Mouse (Mus musculus) R1 (cell line): ENCODE measurements at regions not wholly inside any gene's neighbourhood (a gene's known extent, or its start where the extent isn't known, plus 50 kb on each side); places are given as distances from the start of the nearest gene placed in this dataset.
A peak's percentile ranks its signal among the peaks of the same experiment; 100 is the strongest.

Source experiments
- DNase-seq: peaks from one replicate; pipeline ENCODE4 v3.0.0-alpha.2; 2018; ENCODE audit warnings: low read depth, low spot score

DNA sequence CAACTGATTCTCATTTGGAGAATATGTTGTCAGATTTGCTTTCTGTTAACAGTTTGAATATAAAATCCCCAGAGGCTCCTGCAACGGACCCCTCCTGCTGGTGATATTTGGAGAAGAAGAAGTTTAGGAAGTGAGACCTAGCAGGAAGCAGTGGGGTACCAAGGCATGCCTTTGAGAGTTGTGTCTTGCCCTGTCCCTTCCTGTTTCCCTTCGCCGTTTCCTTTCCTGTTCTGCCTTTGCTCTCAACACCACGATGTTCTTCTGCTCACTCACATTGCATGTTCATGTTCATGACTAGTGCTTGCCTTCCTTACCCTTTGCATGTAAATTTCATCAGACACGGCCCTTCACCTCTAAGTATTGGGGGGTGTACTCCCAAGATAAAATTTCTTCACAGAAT is 254.0 kb downstream of the Tle4 start:
- no peak for DNase-seq

DNA sequence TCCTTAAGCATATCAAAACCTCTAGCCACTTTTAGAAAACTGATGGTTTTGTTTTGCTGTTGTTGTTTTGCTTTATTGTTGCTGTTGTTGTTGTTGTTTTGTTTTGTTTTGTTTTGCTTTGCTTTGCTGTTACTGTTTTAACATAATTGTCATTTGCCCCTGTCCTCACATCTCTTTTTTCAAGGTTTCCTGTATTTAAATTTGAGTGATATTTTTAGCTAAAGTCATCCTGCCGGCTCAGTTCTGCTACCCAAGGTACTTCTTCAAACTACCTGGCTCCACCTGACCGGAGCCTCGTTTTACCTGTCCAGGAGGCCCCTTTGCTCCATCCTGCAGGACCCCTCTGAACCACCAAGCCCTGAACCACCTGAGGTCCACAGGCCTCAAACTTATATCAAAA is 253.4 kb downstream of the Tle4 start:
- no peak for DNase-seq

DNA sequence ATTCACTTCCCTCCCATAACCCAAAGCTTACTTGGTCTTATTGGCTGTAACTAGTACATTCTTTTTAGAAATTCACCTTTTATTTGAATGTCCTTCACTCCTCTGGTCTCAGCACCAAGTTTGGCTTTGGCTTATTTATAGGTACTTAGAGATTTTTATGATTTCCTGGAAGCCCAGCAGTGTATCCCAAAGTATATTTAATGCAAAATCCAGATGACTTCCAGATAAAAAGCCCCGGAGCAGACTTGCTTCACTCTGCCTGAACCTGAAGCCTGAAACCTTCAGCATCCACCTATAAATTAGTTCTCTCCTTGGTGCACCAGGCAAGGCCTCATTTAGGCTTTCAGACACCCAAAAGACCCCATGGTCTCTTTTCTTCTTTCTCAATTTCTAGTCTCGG is 250.8 kb downstream of the Tle4 start:
- DNase-seq = no peak

DNA sequence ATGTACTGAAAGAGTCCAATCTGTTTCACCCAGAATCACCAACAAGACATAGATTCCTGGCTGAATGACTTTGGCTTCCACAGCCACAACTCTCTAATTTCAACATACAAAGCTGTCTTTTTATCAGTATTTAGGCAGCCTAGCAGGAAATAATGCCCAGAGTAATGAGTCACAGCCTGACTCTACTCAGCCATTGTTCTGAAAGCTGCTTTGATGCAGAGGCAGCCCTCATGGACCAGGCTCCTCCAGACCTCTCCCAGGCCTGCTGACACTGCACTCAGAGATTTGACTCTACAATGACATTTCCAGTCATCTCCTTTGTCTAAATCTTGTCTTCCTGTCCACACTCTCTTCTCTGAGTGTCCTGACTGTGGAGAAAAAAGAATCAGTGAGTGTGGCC is 250.4 kb downstream of the Tle4 start:
- no peak for DNase-seq

DNA sequence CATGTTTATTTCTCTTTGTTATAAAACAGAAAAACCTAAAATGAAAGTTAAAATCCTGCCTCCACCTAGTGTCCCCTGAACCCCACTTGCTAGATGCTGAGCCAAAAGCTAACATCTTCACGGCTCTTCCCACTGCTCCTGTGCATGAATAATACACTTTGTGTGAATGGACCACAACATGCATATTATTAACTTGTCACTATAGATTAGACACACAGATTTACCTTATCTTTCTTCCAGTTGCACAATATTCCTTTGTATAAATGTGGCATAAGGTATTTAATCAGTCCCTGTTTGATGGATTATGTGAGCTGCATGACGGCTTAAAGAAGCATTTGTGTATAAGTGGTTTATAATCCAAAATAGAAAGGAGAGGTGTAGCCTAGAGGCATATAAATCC is 248.1 kb downstream of the Tle4 start:
- DNase-seq = no peak

DNA sequence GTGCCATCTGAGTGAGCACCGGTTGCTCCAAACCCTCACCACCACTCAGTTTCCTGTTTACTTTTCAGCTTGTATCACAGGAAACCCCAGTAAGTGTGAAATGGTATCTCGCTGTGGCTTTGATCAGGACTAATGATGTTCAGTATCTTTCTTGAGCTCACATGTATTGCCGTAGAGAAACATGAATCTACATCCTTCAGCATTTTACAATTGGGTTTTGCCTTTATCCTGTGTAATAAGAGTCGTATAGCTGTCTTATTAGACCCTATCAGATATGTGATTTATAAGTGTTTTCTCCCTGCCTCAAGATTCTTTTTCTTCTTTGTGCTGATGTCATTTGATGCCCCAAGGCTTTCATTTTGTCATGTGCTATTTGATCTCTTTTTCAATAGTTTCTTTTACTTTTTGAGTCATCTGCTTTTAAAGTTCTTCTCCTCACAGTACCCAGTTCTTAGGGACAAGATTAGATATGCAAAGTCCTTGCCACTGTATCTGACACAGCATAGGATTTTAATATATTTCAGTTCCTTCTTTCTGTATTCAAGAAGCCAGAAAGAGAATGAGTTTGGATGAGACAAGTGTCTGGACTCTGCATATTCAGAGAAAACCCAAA is 246.0 kb downstream of the Tle4 start:
- DNase-seq = no peak

DNA sequence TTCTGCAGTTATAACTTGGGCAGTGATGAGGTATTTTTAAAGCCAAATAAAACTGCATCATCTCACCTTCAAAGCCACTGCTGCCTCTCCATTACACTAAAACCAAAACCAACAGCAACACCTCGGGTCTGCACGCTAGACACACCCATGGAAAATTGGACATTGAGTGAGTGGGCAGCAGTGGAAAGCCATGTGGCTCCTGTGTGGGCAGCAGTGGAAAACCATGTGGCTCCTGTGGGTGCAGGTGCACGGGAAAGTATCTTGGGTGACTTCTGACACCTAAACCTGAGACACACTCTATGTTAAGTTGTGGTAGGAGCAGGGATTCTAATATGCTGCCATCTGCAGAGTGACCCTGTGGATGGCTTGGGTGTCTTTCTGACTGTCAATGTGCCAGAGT is 245.3 kb downstream of the Tle4 start:
- DNase-seq = no peak

DNA sequence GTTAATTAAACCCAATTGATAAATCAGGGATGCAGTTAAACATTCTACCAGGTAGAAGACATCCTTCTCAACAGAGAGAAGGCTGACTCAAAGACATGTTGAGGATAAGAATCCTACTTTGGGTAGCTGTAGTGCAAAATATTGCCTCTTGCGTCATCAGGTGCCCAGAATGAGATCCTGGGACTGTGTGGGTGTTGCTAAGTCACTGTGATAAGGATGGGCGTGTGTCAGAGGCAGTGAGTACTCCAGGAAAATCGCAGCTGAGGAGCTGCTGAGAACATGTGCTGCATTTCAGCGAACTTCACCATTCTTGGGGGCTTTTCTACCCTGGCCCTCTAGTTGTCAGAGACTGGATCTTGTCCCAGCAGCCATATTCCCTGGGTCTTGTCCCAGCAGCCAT is 244.7 kb downstream of the Tle4 start:
- DNase-seq = no peak

DNA sequence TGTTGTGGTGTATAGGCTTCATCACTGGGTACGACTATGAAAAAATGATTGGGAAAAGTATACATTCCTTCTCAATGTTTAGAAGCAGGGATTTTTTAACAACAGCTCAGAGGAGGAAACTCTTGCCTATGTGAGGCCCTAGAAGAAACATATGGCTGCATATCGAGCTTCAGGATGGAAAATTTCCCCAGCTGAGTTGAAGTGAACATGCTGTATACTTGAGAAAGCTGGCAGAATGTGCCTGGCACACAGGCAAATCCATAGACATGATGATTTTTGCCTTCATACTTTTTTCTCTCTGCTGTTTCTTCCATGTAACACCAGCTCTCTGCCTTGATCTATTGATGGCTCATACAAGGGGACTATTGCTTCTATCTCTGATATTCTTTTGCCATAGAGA is 242.7 kb downstream of the Tle4 start:
- no peak for DNase-seq

DNA sequence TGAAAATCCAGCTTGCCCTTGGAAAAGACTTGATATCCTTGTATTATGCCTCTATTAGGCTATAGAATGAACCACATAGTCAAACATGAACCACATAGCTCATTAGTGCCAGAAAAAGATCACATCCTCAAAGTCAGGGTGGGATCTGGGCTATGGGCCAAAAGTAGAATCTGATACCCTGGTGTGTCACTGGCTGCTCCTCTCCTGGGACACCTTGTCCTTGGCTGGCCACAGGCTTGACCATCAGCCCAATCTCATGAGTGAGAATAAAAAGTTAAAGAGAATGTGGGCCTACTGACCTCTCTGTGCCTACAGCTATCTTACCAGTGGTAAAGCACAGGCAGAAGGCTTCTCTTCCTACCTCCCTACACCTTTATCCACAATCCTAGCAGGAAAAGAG is 241.9 kb downstream of the Tle4 start:
- DNase-seq = no peak

DNA sequence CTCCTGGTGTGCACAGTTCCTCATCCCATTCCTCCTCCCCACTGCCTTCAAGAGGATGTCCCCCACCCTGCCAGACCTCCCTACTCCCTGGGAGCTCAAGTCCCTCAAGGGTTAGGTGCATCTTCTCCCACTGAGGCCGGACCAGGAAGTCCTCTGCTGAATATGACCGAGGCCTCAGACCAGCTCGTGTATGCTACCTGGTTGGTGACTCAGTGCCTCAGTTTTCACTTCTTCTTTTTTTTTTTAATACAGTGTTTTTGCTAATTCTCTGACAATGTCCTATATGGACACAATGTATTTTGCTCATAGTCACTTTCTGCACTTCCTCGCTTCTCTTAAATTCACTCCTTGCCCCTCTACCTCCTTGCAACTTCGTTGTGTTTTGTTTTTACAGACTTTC is 237.2 kb downstream of the Tle4 start:
- DNase-seq = no peak

DNA sequence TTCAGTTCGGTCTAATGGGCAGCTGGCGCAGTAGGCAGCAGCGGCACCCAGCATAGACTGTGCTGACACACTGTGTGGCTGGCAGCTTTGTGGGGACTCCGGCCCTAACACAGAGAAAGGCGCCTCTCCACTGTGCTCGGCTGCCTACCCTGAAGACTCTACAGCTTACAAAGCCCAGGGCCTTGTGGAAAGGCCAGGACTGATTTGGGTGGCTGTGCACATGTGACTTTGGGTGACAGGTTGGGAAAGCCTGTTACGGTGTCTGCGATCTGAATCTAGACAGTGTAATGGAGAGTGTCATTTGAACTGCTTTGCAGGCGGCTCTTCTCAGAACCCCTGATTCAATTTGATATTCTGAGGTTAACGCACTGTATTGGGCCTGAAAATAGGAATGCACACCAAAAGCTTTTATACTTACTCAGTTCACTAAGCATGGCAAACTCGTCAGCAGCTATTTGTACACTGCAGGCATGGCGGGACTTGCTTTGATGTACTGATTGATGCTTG is 228.7 kb downstream of the Tle4 start:
- no peak for DNase-seq

DNA sequence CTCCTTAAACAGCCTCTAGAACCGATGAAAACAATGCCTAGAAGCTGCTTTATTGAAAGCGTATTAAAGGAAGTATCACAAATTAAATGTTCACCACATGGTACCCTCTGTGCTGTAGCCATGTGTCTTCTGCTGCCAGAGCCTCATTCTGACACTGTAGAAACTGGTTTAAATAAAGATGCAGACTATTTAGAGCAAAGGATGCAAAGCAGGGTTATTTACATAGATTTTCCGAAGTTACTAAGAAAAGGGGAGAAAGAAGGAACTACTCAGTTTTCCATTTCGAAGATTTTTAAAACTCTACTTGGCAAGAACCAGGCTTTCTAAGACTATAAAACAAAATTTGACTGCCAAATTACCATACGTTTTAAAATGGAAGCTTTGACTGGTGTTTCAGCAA is 226.5 kb downstream of the Tle4 start:
- DNase-seq = no peak

DNA sequence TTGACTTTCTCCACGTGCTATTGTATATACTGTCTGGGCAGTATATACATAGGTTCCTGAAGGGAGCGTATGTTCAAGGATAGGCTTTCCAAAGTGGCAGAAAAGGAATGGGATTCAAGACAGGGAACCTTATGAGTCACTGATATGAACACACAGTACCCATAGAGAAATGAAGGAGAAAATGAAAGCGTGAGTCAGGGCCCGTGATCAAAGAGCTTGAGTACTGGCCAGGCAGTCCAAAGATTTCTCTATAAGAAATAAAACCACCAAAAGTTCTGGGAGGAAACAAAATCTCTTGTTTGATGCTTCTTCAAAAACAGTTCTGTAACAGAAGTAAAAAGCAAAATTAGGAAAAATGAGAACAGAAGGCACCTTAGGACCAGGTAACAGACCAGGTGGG is 223.9 kb downstream of the Tle4 start:
- DNase-seq = no peak

DNA sequence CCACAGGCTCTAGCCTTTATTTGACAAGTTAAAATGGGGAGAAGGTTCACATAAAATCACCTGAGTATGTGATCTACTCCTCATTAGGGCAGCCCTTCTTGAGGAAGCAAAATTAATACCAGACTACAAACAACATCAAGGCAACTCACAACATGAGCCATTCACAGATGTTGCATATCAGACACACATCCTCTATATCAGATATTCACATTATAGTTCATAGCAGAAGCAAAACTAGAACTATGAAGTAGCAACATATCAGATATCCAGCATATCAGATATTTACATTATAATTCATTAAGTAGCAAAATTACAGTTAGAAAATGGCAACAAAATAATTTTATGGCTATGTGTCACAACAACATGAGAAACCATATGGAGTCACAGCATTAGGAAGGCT is 217.0 kb downstream of the Tle4 start:
- DNase-seq = no peak

DNA sequence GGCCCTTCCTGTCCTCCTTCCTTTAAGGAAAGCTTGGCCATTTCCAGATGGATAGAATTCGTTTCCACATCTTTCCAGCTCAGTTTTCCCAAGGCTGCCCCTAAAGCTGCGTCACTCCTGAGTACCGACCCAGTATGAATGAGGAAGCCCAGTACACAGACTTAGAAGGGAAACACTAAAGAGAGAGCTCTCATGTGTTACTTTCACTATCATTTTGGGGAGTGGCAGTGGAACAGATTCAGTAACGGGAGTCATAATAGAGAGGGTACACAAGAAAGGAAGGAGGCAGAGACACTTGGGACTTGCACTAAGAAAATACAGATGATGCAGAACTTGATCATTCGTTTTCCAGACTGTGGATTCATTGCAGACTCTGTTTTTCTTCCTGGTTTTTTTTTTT is 210.1 kb downstream of the Tle4 start:
- DNase-seq = no peak

DNA sequence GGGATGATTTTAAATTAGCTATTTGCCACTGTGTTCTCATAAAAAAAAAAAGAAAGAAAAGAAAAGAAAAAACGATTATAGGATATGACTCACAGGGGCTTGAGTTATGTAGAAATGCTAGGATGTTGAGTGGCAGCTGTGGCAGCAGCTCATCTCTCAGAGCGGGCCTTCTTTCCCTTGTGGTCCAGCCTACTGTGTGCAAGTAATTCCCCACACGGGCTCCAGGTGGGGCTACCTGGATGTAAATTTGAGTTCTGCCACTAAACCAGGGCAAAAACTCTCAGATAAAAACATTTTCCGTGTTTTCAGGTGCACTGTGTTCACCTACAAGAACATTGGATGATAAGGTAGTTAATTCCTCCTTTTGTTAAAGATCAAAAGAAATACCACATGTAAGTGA is 209.3 kb downstream of the Tle4 start:
- DNase-seq = peak; percentile 47

DNA sequence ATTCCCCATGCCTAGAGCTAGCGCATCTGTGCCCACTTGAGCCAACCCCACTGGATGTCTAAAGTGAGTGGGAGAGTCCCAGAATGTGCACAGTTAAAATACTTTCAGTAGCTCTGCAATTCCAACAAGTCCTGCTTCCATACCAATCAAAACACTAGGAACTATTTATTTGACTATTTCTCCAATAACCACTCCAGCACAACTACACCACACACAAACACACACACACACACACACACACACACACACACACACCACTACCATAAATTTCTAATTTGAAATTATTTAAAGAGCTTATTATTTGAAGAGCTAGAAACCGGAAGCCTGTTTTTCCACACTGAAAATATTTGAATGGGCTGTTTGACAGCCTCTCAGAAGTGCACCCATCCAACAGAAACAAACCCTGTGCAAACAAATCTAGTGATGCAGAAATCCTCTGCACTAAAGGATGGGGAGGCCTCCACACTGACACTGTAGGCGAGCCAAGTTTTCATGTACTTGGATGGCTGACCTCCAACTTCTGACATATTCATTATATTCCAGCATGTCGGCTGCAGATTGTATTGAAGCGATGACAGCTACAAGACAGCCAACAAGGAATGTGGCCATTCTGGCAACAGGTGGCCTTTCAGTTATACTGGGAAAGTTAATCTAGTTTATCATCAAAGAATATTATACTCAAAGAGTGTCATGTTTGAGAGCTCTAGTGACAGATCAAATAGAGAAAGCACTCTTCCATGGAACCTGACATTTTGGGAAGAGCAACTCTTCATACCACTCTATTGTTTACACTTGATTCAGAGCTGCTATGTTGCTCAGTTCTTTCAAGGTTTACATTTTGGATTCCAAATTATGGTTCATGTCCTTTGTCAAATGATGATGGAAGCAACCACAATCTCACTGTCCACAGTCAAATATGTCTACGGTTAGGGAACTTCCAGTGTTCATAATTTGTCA is 207.7 kb downstream of the Tle4 start:
- no peak for DNase-seq

DNA sequence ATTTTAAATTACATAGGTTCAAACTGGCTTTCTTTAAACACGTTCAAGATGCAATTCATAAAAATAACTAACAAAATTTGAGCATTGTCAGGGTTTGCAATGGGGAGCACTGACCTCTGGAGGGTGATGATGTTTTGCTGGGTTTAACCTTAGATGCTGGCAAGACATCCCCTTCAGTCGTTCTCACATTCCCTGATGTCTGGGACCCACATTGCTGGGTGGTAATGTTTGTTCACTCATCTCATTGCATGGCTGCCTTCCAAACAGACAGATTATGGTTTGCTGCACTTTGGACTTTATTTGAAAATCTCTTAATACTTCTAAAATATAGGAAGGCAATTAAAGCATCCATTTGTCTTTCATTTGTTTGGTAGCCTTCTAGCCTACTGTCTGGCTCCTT is 206.9 kb downstream of the Tle4 start:
- no peak for DNase-seq
